Mouse (Mus musculus) CD4-positive, CD25-positive, alpha-beta regulatory T cell (primary cell): Measurements from ENCODE around the gene Fam83g. TPM values are rescaled to one million over a fixed set of nuclear protein-coding genes. Genes with fewer than 3 reads are reported as not detected.

Experiments used
- polyA plus RNA-seq: library from polyadenylated mRNA; unstranded; fragments of 100-300 nt; shearing (Covaris generic); gene quantifications from one replicate; pipeline ENCODE4 v1.2.1, GENCODE M21; 2017

Fam83g gene
- 1.8 TPM for polyA plus RNA-seq

GRCm38 (mm10) chr11:61683907-61684731 is at the start of gene Fam83g:
Fam83g (plus strand) TSS chr11:61684091.

GRCm38 (mm10) chr11:61652686-61653447 is 31.0 kb upstream of the Fam83g start, which contains the start of gene Grap:
Grap (plus strand) TSS chr11:61653265.

GRCm38 (mm10) chr11:61720636-61721035 is 36.7 kb downstream of the Fam83g start, which contains the start of gene Slc5a10:
Slc5a10 (minus strand) TSS chr11:61720826.

Other genes with a start within 250 kb of the Fam83g start
- not detected for gene Rnf112, start 230.0 kb upstream of the Fam83g start, polyA plus RNA-seq
- gene Mfap4, start 198.7 kb upstream of the Fam83g start, polyA plus RNA-seq, result not detected
- 31.4 TPM for gene Mapk7, start 189.7 kb upstream of the Fam83g start, polyA plus RNA-seq
- 1.8 TPM for gene B9d1, start 178.9 kb upstream of the Fam83g start, polyA plus RNA-seq
- gene Epn2, start 104.4 kb upstream of the Fam83g start, polyA plus RNA-seq, result 0.60 TPM
- 313 TPM for gene Grap, start 30.8 kb upstream of the Fam83g start, polyA plus RNA-seq
- gene Slc5a10, start 36.7 kb downstream of the Fam83g start, polyA plus RNA-seq, result 0.25 TPM
- gene Prpsap2, start 78.0 kb downstream of the Fam83g start, polyA plus RNA-seq, result 32.4 TPM
- gene Ulk2, start 171.0 kb downstream of the Fam83g start, polyA plus RNA-seq, result 31.7 TPM
- 48.4 TPM for gene Akap10, start 246.2 kb downstream of the Fam83g start, polyA plus RNA-seq